Mouse (Mus musculus) hindbrain, embryonic 10.5 days (tissue): ENCODE results near the gene Ptpn11. TPM values are rescaled to one million over a fixed set of nuclear protein-coding genes. Genes with fewer than 3 reads are reported as not detected.
A peak's percentile ranks its signal among the peaks of the same experiment; 100 is the strongest.

Experiments
- DNase-seq: peaks from one replicate; pipeline ENCODE4 v3.0.0-alpha.2; 2017; ENCODE audit warnings: low spot score
- H3K27ac ChIP-seq: fragments of 300-500 bp; sonication (generic); 2 replicates; pipeline ENCODE4 v1.5.1; 2016; ENCODE audit warnings: mild to moderate bottlenecking, moderate library complexity
- H3K27me3 ChIP-seq: fragments of 300-500 bp; sonication (generic); 2 replicates; pipeline ENCODE4 v1.6.1; 2016; ENCODE audit warnings: mild to moderate bottlenecking; ENCODE audit not compliant: poor library complexity, insufficient read depth, severe bottlenecking
- H3K36me3 ChIP-seq: fragments of 300-500 bp; sonication (generic); 2 replicates; pipeline ENCODE4 v1.6.1; 2016; ENCODE audit warnings: mild to moderate bottlenecking, moderate library complexity
- H3K4me1 ChIP-seq: fragments of 300-500 bp; sonication (generic); replicated peaks from 2 replicates; pipeline ENCODE4 v1.6.1; 2016; ENCODE audit warnings: mild to moderate bottlenecking
- H3K4me3 ChIP-seq: fragments of 300-500 bp; sonication (generic); 2 replicates; pipeline ENCODE4 v1.5.1; 2016; ENCODE audit warnings: mild to moderate bottlenecking, moderate library complexity
- H3K9me3 ChIP-seq: fragments of 300-500 bp; sonication (generic); 2 replicates; pipeline ENCODE4 v1.6.1; 2016; ENCODE audit warnings: mild to moderate bottlenecking, moderate library complexity
- WGBS: fragments of 180-500 bp; shearing (Covaris S2); methylation state at CpG from one replicate; pipeline ENCODE4 v1.1.7; 2016; 5-methylcytosine and 5-hydroxymethylcytosine counted together
- polyA plus RNA-seq: library from polyadenylated mRNA; unstranded; fragments of >200 nt; fragmentation: Nextera tagmentation; extraction: Ambion mirVana; gene quantifications from 2 replicates; pipeline ENCODE4 v1.2.1, GENCODE M21; 2016

Gene Ptpn11
- polyA plus RNA-seq, 1 experiment from 2014 or later, result 20.4 TPM

- no peak overlapping the region for H3K27ac ChIP-seq
- 97% methylated on average over 5 of the region's 5 CpGs for WGBS
- no peak for DNase-seq
- H3K27me3 ChIP-seq, result no peaks in the 10 kb centered on the region
- H3K36me3 ChIP-seq, result peaks cover 58% of the 10 kb centered on the region
- H3K4me3 ChIP-seq, result no peak overlapping the region
- H3K9me3 ChIP-seq, result no peaks in the 10 kb centered on the region
- no peaks in the 10 kb centered on the region for H3K4me1 ChIP-seq
Observed at GRCm38 (mm10) chr5:121129254-121129653, 61.9 kb downstream of the Ptpn11 start.

GRCm38 (mm10) chr5:121126051-121126450, 65.1 kb downstream of the Ptpn11 start:
- DNase-seq, result no peak
- 81% methylated on average over 2 of the region's 2 CpGs for WGBS
- peaks cover 26% of the 10 kb centered on the region for H3K36me3 ChIP-seq

DNA sequence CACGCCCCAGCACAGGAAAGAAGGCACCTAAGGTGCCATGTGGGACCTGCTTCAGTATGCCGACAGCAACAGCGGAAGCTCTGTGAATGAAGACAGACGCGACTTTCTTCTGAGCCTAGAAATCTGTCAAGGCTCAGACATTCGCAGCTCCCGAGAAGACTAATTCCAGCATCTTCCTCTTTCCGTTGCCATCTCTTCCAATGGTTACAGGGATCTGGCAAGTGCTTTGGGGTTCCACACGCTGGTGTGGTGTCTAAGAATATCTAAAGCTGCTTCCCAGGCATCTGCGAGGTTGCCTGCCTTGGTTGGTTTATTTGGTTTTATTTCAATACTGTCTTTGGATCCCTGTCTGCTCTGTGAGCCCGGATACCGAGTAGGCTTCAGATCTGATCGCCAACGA, 65.6 kb downstream of the Ptpn11 start:
- H3K9me3 ChIP-seq, result no peaks in the 10 kb centered on the region
- DNase-seq, result no peak
- WGBS, result 90% methylated on average over 14 of the region's 14 CpGs
- peaks cover 23% of the 10 kb centered on the region for H3K36me3 ChIP-seq
- H3K27me3 ChIP-seq, result no peaks in the 10 kb centered on the region
- H3K4me1 ChIP-seq, result no peaks in the 10 kb centered on the region; the same call in 1 of the 2 replicates
- no peak overlapping the region for H3K4me3 ChIP-seq
- no peak overlapping the region for H3K27ac ChIP-seq

More at GRCm38 (mm10) chr5:121126051-121126450, 65.1 kb downstream of the Ptpn11 start:
- H3K27ac ChIP-seq, result no peak overlapping the region
- H3K27me3 ChIP-seq, result no peaks in the 10 kb centered on the region
- H3K9me3 ChIP-seq, result no peaks in the 10 kb centered on the region
- no peaks in the 10 kb centered on the region; the same call in 1 of the 2 replicates for H3K4me1 ChIP-seq
- no peak overlapping the region for H3K4me3 ChIP-seq

GRCm38 (mm10) chr5:121124208-121125185, 66.7 kb downstream of the Ptpn11 start:
- Histone ChIP-seq H3K36me3 (peaks cover 15% of the 10 kb centered on the region), H3K27ac (peak overlapping the region; percentile 16; the same call in 1 of the 2 replicates), H3K4me3 (no peak overlapping the region), H3K27me3 (no peaks in the 10 kb centered on the region), H3K9me3 (no peaks in the 10 kb centered on the region), H3K4me1 (no peaks in the 10 kb centered on the region; the same call in 1 of the 2 replicates)
- DNase-seq, result no peak
- 76% methylated on average over 5 of the region's 5 CpGs for WGBS

- H3K4me3 ChIP-seq, result no peak overlapping the region
- H3K4me1 ChIP-seq, result no peaks in the 10 kb centered on the region; the same call in 1 of the 2 replicates
- no peaks in the 10 kb centered on the region for H3K27me3 ChIP-seq
- no peaks in the 10 kb centered on the region for H3K9me3 ChIP-seq
- no peak for DNase-seq
- no peak overlapping the region for H3K27ac ChIP-seq
- peaks cover 4% of the 10 kb centered on the region; the same call in 1 of the 2 replicates for H3K36me3 ChIP-seq
- WGBS, result 87% methylated on average over 5 of the region's 5 CpGs
Observed at GRCm38 (mm10) chr5:121123399-121123798, 67.8 kb downstream of the Ptpn11 start.

DNA sequence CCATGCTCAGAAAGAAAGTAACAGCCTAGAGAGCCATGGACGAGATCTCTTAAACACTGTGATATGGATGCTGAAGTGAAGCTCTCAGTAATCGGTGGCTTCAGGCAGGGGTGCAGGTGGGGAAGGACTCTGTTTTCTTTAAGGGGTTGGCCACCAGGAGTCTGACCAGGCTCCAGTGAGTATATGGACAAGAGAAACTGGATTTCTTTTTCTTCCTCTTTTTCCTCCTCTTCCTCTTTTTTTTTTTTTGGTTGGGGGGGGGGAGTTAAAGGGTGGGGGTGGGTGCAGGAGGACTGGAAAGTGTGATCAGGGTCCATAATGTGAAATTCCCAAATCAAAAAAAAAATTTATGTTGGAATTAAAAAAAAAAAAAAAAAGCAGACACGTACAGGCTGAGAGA, 68.6 kb downstream of the Ptpn11 start:
- 81% methylated on average over 3 of the region's 3 CpGs for WGBS

GRCm38 (mm10) chr5:121122036-121122435, 69.2 kb downstream of the Ptpn11 start:
- Histone ChIP-seq H3K4me1 (peaks cover 4% of the 10 kb centered on the region; the same call in 1 of the 2 replicates), H3K4me3 (no peak overlapping the region), H3K9me3 (no peaks in the 10 kb centered on the region), H3K36me3 (peaks cover 3% of the 10 kb centered on the region; the same call in 1 of the 2 replicates), H3K27ac (no peak overlapping the region), H3K27me3 (no peaks in the 10 kb centered on the region)
- no peak for DNase-seq
- 91% methylated on average over 3 of the region's 3 CpGs for WGBS

More for the DNA sequence above, 68.6 kb downstream of the Ptpn11 start:
- Histone ChIP-seq H3K4me3 (no peak overlapping the region), H3K9me3 (no peaks in the 10 kb centered on the region), H3K36me3 (peaks cover 3% of the 10 kb centered on the region; the same call in 1 of the 2 replicates), H3K4me1 (no peaks in the 10 kb centered on the region; the same call in 1 of the 2 replicates), H3K27me3 (no peaks in the 10 kb centered on the region), H3K27ac (no peak overlapping the region)
- no peak for DNase-seq

- 85% methylated on average over 13 of the region's 13 CpGs for WGBS
- peaks cover 27% of the 10 kb centered on the region for H3K4me1 ChIP-seq
- DNase-seq, result no peak
- no peaks in the 10 kb centered on the region for H3K9me3 ChIP-seq
- H3K36me3 ChIP-seq, result no peaks in the 10 kb centered on the region
- no peak overlapping the region for H3K4me3 ChIP-seq
- H3K27ac ChIP-seq, result no peak overlapping the region
- H3K27me3 ChIP-seq, result no peaks in the 10 kb centered on the region
Observed at GRCm38 (mm10) chr5:121119331-121120034, 71.7 kb downstream of the Ptpn11 start.

- no peaks in the 10 kb centered on the region for H3K36me3 ChIP-seq
- no peak overlapping the region for H3K27ac ChIP-seq
- no peak for DNase-seq
- no peak overlapping the region for H3K4me3 ChIP-seq
- H3K4me1 ChIP-seq, result peaks cover 28% of the 10 kb centered on the region
- H3K9me3 ChIP-seq, result no peaks in the 10 kb centered on the region
- 78% methylated on average over 4 of the region's 4 CpGs for WGBS
- no peaks in the 10 kb centered on the region for H3K27me3 ChIP-seq
Observed at GRCm38 (mm10) chr5:121118345-121118744, 72.9 kb downstream of the Ptpn11 start.

DNA sequence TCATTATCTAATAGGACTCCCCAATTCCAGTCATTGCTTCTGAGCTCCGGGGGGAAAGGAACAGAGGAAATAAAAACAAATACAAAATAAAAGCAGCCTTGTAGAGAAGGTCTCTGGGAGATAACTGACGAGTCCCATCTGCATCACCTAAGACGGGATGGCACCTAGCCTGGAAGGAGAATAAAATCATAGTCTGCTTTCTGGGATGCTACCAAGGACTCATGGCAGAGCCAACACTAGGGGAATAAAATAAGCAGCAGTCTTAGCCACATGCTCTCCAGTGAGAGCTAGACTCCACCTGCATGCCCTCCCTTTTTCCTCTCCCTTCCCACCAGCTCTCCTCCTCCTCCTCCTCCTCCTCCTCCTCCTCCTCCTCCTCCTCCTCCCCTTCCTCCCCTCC, 74.3 kb downstream of the Ptpn11 start:
- Histone ChIP-seq H3K27ac (no peak overlapping the region), H3K4me1 (peaks cover 30% of the 10 kb centered on the region), H3K9me3 (no peaks in the 10 kb centered on the region), H3K4me3 (no peak overlapping the region), H3K36me3 (no peaks in the 10 kb centered on the region), H3K27me3 (no peaks in the 10 kb centered on the region)
- WGBS, result 69% methylated on average over 3 of the region's 3 CpGs
- DNase-seq, result no peak

DNA sequence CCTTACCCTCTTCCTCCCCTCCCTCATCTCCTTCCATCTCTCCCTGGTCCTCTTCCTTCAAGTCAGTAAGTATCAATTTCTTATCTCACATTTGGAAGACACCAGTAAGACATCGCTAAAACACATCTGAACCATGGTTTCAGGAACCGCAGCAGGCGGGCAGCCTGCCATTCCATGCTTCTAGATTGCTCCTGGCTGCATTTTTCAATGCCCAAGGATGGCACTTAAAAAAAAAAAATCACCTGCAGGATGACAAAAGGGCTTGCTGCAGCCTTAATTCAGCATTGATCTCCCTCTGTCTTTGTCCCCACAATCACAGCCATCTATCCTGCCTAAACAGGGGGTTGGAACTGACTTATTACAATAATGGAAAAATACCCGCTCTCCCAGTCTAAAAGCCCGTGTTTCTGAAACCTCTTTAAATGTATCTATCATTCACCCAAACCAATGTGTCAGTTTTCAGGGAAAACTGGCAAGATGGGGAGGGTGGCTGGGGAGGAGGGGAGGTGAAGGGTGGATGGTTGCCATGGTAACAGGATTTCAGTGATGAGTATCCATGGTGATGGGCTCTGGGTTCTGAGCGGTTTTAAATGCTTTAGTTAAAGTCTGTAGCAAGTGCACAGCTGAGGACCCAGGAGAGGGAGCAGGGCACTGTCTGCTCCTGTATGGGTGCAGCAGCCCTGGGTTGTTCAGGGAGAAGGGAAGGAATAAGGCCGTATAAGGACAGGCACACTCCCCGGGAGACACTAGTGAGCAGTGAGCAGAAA, 75.6 kb downstream of the Ptpn11 start:
- no peaks in the 10 kb centered on the region for H3K27me3 ChIP-seq
- no peak overlapping the region for H3K4me3 ChIP-seq
- H3K27ac ChIP-seq, result peak overlapping the region; percentile 66
- 61% methylated on average over 8 of the region's 8 CpGs for WGBS
- peaks cover 30% of the 10 kb centered on the region for H3K4me1 ChIP-seq
- no peaks in the 10 kb centered on the region for H3K9me3 ChIP-seq
- DNase-seq, result peak; percentile 43
- H3K36me3 ChIP-seq, result no peaks in the 10 kb centered on the region

GRCm38 (mm10) chr5:121114151-121114550, 77.0 kb downstream of the Ptpn11 start:
- no peaks in the 10 kb centered on the region for H3K36me3 ChIP-seq
- no peak overlapping the region for H3K4me3 ChIP-seq
- DNase-seq, result no peak
- H3K4me1 ChIP-seq, result peaks cover 30% of the 10 kb centered on the region
- WGBS, result 84% methylated on average over 14 of the region's 14 CpGs
- no peaks in the 10 kb centered on the region for H3K27me3 ChIP-seq
- H3K9me3 ChIP-seq, result no peaks in the 10 kb centered on the region
- no peak overlapping the region; the same call in 1 of the 2 replicates for H3K27ac ChIP-seq
